In genomic region chr2:154926843-154927242, GRCm38 (mm10) we compare ENCODE assay signal across 24 mouse cellular contexts.
"Had no signal": no experiment of that assay in that cellular context is flagged by ENCODE, and none has a peak within 500 bp of the region (broad histone marks: within the 10 kb centered on the region; RNA-seq: fewer than 3 reads in every experiment).

No protein-coding gene starts in this region.

- ATAC-seq: hindbrain, embryonic 16.5 days; inflammation-experienced regulatory T-cells, adult 6 months; intestine, embryonic 15.5 days; intestine, postnatal 0 days; liver, postnatal 0 days had no signal

- H3K4me3 ChIP-seq: heart, embryonic 10.5 days; heart, embryonic 13.5 days; heart, embryonic 15.5 days; hindbrain, embryonic 13.5 days; intestine, embryonic 15.5 days; layer of hippocampus, adult 2 months; left cerebral cortex, adult 2 months; limb, embryonic 15.5 days; liver, embryonic 13.5 days; liver, embryonic 15.5 days had no signal

- DNase-seq: gastrocnemius, postnatal 14 days; gastrocnemius, postnatal 36 days; heart, adult 11 months; heart, postnatal 14 days; heart, postnatal 36 days; kidney, adult 18-20 months; kidney, adult 8-10 months; kidney, postnatal 10 days; kidney, postnatal 25 days; kidney, postnatal 4 days; liver, embryonic 13.5 days; liver, postnatal 0 days had no signal

- H3K4me1 ChIP-seq: heart, embryonic 10.5 days; heart, embryonic 13.5 days; heart, embryonic 15.5 days; intestine, embryonic 15.5 days; liver, embryonic 13.5 days; liver, embryonic 15.5 days had no signal

- H3K27ac ChIP-seq: heart, embryonic 10.5 days; heart, embryonic 13.5 days; heart, embryonic 15.5 days; hindbrain, embryonic 13.5 days; intestine, embryonic 15.5 days; layer of hippocampus, adult 2 months; left cerebral cortex, adult 2 months; liver, embryonic 13.5 days; liver, embryonic 15.5 days had no signal

- H3K4me2 ChIP-seq: heart, embryonic 13.5 days; heart, embryonic 15.5 days; hindbrain, embryonic 13.5 days; intestine, embryonic 15.5 days; limb, embryonic 15.5 days; liver, embryonic 13.5 days; liver, embryonic 15.5 days had no signal

- H3K9me3 ChIP-seq: heart, embryonic 10.5 days; heart, embryonic 13.5 days; heart, embryonic 15.5 days; hindbrain, embryonic 13.5 days; intestine, embryonic 15.5 days; limb, embryonic 15.5 days; liver, embryonic 13.5 days; liver, embryonic 15.5 days had no signal

- H3K9ac ChIP-seq: heart, embryonic 13.5 days; heart, embryonic 15.5 days; hindbrain, embryonic 13.5 days; intestine, embryonic 15.5 days; limb, embryonic 15.5 days; liver, embryonic 13.5 days; liver, embryonic 15.5 days; liver, postnatal 0 days had no signal

- H3K36me3 ChIP-seq: heart, embryonic 10.5 days; heart, embryonic 13.5 days; heart, embryonic 15.5 days; hindbrain, embryonic 13.5 days; intestine, embryonic 15.5 days; limb, embryonic 15.5 days; liver, embryonic 13.5 days; liver, embryonic 15.5 days had no signal

- H3K27me3 ChIP-seq: heart, embryonic 15.5 days; intestine, embryonic 15.5 days; liver, embryonic 15.5 days had no signal
